Mouse (Mus musculus) adipocyte (in vitro differentiated cells): ENCODE measurements around the gene Dclk1.

Experiments used
- DNase-seq: peaks from one replicate; pipeline ENCODE4 v3.0.0-alpha.2; 2016; ENCODE audit warnings: low spot score

Gene Dclk1

GRCm38 (mm10) chr3:55336895-55337294 lies 94.7 kb downstream of the Dclk1 start:
- DNase-seq: no peak

GRCm38 (mm10) chr3:55337671-55338070 lies 95.5 kb downstream of the Dclk1 start:
- no peak for DNase-seq

- no peak for DNase-seq
Observed at GRCm38 (mm10) chr3:55342445-55342844, 100.3 kb downstream of the Dclk1 start.

GRCm38 (mm10) chr3:55347371-55348025 lies 105.3 kb downstream of the Dclk1 start:
- DNase-seq: no peak

- DNase-seq: no peak
Observed at GRCm38 (mm10) chr3:55348026-55348390, 105.8 kb downstream of the Dclk1 start.

- no peak for DNase-seq
Observed at GRCm38 (mm10) chr3:55350194-55350593, 108.0 kb downstream of the Dclk1 start.

GRCm38 (mm10) chr3:55351281-55352052 lies 109.3 kb downstream of the Dclk1 start:
- DNase-seq: no peak

GRCm38 (mm10) chr3:55352529-55352928 lies 110.4 kb downstream of the Dclk1 start:
- DNase-seq: no peak

- no peak for DNase-seq
Observed at GRCm38 (mm10) chr3:55353169-55353568, 111.0 kb downstream of the Dclk1 start.

- peak; percentile 47 for DNase-seq
Observed at GRCm38 (mm10) chr3:55353909-55354511, 111.8 kb downstream of the Dclk1 start.

GRCm38 (mm10) chr3:55354765-55355164 lies 112.6 kb downstream of the Dclk1 start:
- DNase-seq: peak; percentile 85

- no peak for DNase-seq
Observed at GRCm38 (mm10) chr3:55358486-55358885, 116.3 kb downstream of the Dclk1 start.

- no peak for DNase-seq
Observed at GRCm38 (mm10) chr3:55360836-55361235, 118.7 kb downstream of the Dclk1 start.

GRCm38 (mm10) chr3:55367166-55367565 lies 125.0 kb downstream of the Dclk1 start:
- no peak for DNase-seq

GRCm38 (mm10) chr3:55369156-55369555 lies 127.0 kb downstream of the Dclk1 start:
- no peak for DNase-seq

- DNase-seq: peak; percentile 46
Observed at GRCm38 (mm10) chr3:55373689-55374088, 131.5 kb downstream of the Dclk1 start.

GRCm38 (mm10) chr3:55378591-55378990 lies 136.4 kb downstream of the Dclk1 start:
- DNase-seq: no peak

GRCm38 (mm10) chr3:55380471-55380870 lies 138.3 kb downstream of the Dclk1 start:
- no peak for DNase-seq

GRCm38 (mm10) chr3:55392605-55393004 lies 150.4 kb downstream of the Dclk1 start:
- DNase-seq: peak; percentile 12

GRCm38 (mm10) chr3:55393549-55393948 lies 151.4 kb downstream of the Dclk1 start:
- no peak for DNase-seq

GRCm38 (mm10) chr3:55396792-55397191 lies 154.6 kb downstream of the Dclk1 start:
- DNase-seq: peak; percentile 60

- DNase-seq: no peak
Observed at GRCm38 (mm10) chr3:55397752-55398693, 155.9 kb downstream of the Dclk1 start.
